Mouse (Mus musculus): ENCODE data around the gene Uggt2.

GRCm38 (mm10) chr14:118987523-118988496 is 111.4 kb downstream of the Uggt2 start:
- TF ChIP-seq CTCF (IDR thresholded peaks at IDR 0.05) (no peak), EP300 (IDR thresholded peaks at IDR 0.05) (no peak)
